Mouse (Mus musculus) C2C12 (cell line): ENCODE results near the gene Psmf1. TPM values are rescaled to one million over a fixed set of nuclear protein-coding genes. Genes with fewer than 3 reads are reported as not detected.

ENCODE experiments used
- H3K27me3 ChIP-seq: one replicate; pipeline ENCODE4 v1.6.1; 2011; ENCODE audit not compliant: control insufficient read depth, insufficient read depth, insufficient read length
- H3K36me3 ChIP-seq: one replicate; pipeline ENCODE4 v1.6.1; 2011; ENCODE audit not compliant: control insufficient read depth, insufficient read depth
- H3K4me3 ChIP-seq: one replicate; pipeline ENCODE4 v1.5.1; 2011; ENCODE audit warnings: mild to moderate bottlenecking, control low read depth; ENCODE audit not compliant: poor library complexity, insufficient read depth, severe bottlenecking
- H3K79me2 ChIP-seq: one replicate; pipeline ENCODE4 v1.6.1; 2011; ENCODE audit not compliant: control insufficient read depth, insufficient read depth
- H3K79me3 ChIP-seq: one replicate; pipeline ENCODE4 v1.6.1; 2011; ENCODE audit warnings: low read depth, control low read depth
- H3ac ChIP-seq: one replicate; pipeline ENCODE3; 2011; ENCODE audit warnings: low read depth; ENCODE audit not compliant: control insufficient read depth, insufficient read length
- CEBPB ChIP-seq: IDR thresholded peaks from one replicate; pipeline ENCODE4 v1.6.1; 2011; ENCODE audit warnings: low read depth, mild to moderate bottlenecking, control low read depth, moderate library complexity
- CTCF ChIP-seq: IDR thresholded peaks from one replicate; pipeline ENCODE4 v1.5.1; 2011; ENCODE audit not compliant: control insufficient read depth, insufficient read depth, insufficient read length
- FOSL1 ChIP-seq: IDR thresholded peaks from one replicate; pipeline ENCODE4 v1.8.0; 2011; ENCODE audit warnings: mild to moderate bottlenecking, low read length; ENCODE audit not compliant: poor library complexity, insufficient read depth, severe bottlenecking
- MAX ChIP-seq: IDR thresholded peaks from one replicate; pipeline ENCODE4 v1.6.1; 2011; ENCODE audit warnings: mild to moderate bottlenecking, control low read depth
- MYOD1 ChIP-seq: IDR thresholded peaks from one replicate; pipeline ENCODE4 v1.6.1; 2011; ENCODE audit warnings: low read depth; ENCODE audit not compliant: control insufficient read depth, insufficient read length
- MYOG ChIP-seq: IDR thresholded peaks from one replicate; pipeline ENCODE4 v1.6.1; 2011; ENCODE audit not compliant: control insufficient read depth, insufficient read length; ENCODE audit errors: extremely low read depth
- USF1 ChIP-seq: IDR thresholded peaks from one replicate; pipeline ENCODE4 v1.6.1; 2011; ENCODE audit warnings: low read depth, mild to moderate bottlenecking, control low read depth, moderate library complexity
- polyA plus RNA-seq: library from polyadenylated mRNA; unstranded; fragments of >200 nt; fragmentation: generic; extraction: Trizol; gene quantifications from one replicate; pipeline ENCODE4 v1.2.1, GENCODE M21; 2012; ENCODE audit warnings: missing spikeins

Gene Psmf1
- polyA plus RNA-seq, 1 experiment = 27.9 TPM

GRCm38 (mm10) chr2:151751330-151751729, 7.3 kb upstream of the Psmf1 start:
- no peak overlapping the region for H3ac ChIP-seq

DNA sequence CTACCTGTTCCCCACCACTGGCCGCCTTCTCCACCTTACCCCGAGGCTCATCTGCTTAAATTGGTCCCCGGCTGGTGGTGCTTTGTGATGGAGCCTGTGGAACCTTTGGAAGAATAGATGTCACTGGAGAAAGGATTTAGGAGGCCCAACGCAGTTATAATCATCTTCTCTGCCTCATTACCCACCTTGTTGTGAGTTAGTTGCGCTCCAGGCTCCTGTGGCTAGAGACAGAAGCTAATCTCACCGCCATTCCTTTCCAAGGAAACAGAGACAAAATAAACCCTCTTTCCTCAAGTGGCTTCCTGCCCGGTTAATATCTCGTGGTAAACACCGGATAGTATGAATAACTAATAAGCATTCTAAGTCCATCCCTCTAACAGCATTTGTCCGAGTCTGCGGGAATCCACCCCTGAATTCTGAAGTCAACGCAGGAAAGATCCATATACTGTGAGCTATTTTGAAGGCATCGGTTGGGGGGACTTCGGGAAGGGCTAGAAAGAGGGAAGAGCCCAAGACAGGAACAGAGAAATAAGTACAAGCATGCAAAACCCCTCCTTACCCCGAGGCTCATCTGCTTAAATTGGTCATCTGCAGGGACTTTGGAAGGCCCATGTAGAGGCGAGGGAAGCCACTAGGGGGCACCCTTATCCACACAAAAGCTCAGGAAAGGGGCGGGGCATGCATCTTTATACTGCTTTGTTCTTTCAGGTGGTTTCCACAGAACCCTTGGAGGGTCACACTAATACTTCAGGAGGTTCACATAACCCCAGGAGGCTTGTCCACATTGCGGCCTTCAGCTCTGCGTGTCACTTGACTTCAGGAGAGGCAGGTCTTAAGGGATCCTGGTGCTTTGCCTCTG, 4.1 kb upstream of the Psmf1 start:
- H3K79me3 ChIP-seq = no peaks in the 10 kb centered on the region
- H3K36me3 ChIP-seq = no peaks in the 10 kb centered on the region
- H3ac ChIP-seq = no peak overlapping the region
- TF ChIP-seq CTCF (peak; percentile 51), FOSL1 (no peak)
- H3K79me2 ChIP-seq = no peaks in the 10 kb centered on the region
- peaks cover 9% of the 10 kb centered on the region for H3K27me3 ChIP-seq
- H3K4me3 ChIP-seq = no peak overlapping the region

More at GRCm38 (mm10) chr2:151751330-151751729, 7.3 kb upstream of the Psmf1 start:
- H3K4me3 ChIP-seq = no peak overlapping the region
- H3K79me3 ChIP-seq = no peaks in the 10 kb centered on the region
- peaks cover 12% of the 10 kb centered on the region for H3K27me3 ChIP-seq
- TF ChIP-seq MYOG = no peak
- TF ChIP-seq FOSL1 = no peak
- TF ChIP-seq CEBPB = no peak
- no peak for TF ChIP-seq MYOD1
- no peak for TF ChIP-seq CTCF
- TF ChIP-seq USF1 = no peak
- TF ChIP-seq MAX = no peak
- H3K79me2 ChIP-seq = no peaks in the 10 kb centered on the region
- no peaks in the 10 kb centered on the region for H3K36me3 ChIP-seq

- peaks cover 7% of the 10 kb centered on the region for H3K36me3 ChIP-seq
- H3K4me3 ChIP-seq = no peak overlapping the region
- no peak overlapping the region for H3ac ChIP-seq
- H3K79me3 ChIP-seq = peaks cover 16% of the 10 kb centered on the region
- H3K79me2 ChIP-seq = peaks cover 29% of the 10 kb centered on the region
- H3K27me3 ChIP-seq = no peaks in the 10 kb centered on the region
- TF ChIP-seq CTCF = no peak
- no peak for TF ChIP-seq CEBPB
Measured at GRCm38 (mm10) chr2:151742850-151743679, 921 bp downstream of the Psmf1 start.

- TF ChIP-seq MAX (no peak), USF1 (no peak)
- H3K27me3 ChIP-seq = no peaks in the 10 kb centered on the region
- H3K4me3 ChIP-seq = no peak overlapping the region
- H3K36me3 ChIP-seq = peaks cover 7% of the 10 kb centered on the region
- peaks cover 16% of the 10 kb centered on the region for H3K79me3 ChIP-seq
- peaks cover 39% of the 10 kb centered on the region for H3K79me2 ChIP-seq
- H3ac ChIP-seq = no peak overlapping the region
Measured at GRCm38 (mm10) chr2:151742084-151742483, 1.9 kb downstream of the Psmf1 start.

DNA sequence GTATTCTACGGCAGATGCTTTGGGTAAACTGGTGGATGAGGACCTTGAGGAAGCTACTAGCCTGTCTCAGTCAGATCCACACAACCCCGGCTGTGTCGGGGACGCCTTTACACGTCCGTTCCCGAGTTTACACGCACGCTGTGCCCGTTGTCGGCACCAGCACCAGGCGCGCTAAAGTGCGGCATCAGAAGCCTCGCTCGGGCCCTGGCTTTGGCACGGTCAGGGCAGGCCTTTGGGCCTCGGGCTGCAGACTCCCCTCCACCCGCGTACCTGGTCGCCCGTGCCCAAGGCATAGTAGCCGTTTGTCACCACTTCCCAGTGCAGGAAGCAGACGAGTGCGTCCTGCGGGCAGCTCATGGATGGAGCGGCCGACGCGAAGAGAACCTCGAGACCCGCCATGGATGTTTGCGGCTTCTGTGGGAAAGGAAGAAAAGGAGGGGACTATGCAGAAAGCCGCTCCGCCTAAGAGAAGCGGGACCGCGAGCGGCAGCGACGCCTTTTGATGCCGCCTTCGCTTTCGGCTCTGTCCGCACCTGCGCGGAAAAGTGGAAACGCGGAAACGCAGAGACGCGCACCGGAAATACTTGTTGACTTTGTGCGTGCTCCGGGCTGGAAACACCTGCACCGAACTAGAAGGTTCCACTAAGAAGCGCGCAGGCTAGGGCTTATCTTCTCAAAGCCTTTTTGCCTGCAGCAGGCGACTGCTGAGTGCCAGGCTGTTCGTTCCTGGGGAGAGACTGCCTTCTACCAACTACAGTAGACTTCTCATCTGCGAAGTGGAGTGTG, 3.1 kb downstream of the Psmf1 start:
- Histone ChIP-seq H3K79me2 (peaks cover 45% of the 10 kb centered on the region), H3K36me3 (peaks cover 7% of the 10 kb centered on the region), H3K79me3 (peaks cover 16% of the 10 kb centered on the region), H3ac (peak overlapping the region; percentile 78), H3K4me3 (peak overlapping the region; percentile 75), H3K27me3 (no peaks in the 10 kb centered on the region)
- TF ChIP-seq FOSL1 (no peak), USF1 (no peak), MYOD1 (no peak), CTCF (no peak), MAX (no peak), CEBPB (no peak), MYOG (no peak)

DNA sequence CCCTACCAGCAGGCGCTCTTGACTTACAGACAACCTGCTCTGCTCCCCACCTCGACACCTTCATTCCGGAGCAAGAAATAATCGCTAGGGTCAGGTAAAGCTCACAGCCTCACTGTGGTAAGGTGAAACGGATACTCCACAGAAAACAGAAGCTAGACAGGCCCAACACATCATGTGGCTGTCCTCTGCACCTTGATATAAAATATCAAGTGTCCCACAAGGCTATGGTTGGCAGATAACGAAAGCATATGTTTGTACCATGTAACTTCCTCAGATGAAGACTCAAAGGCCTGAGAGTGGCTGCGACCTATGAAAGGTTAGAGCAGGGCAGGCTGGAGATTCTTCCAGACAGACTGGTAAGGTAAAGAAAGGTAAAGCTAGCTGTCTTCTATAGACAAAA, 4.5 kb downstream of the Psmf1 start:
- no peak for TF ChIP-seq USF1
- no peak for TF ChIP-seq FOSL1
- no peak for TF ChIP-seq MAX
- TF ChIP-seq CTCF = no peak
- TF ChIP-seq CEBPB = no peak
- no peak for TF ChIP-seq MYOG
- TF ChIP-seq MYOD1 = no peak
- Histone ChIP-seq H3ac (no peak overlapping the region), H3K4me3 (no peak overlapping the region), H3K27me3 (no peaks in the 10 kb centered on the region), H3K79me2 (peaks cover 45% of the 10 kb centered on the region), H3K36me3 (peaks cover 16% of the 10 kb centered on the region), H3K79me3 (peaks cover 20% of the 10 kb centered on the region)
